Mouse (Mus musculus): ENCODE results near the gene Tnnt3. TPM values are rescaled to one million over a fixed set of nuclear protein-coding genes. Genes with fewer than 3 reads are reported as not detected.

Tnnt3 gene
- total and polyA plus RNA-seq, 3 experiments, result 3.1 to 13.3 (median 4.1) TPM

- H3K4me1 ChIP-seq (ENCODE audit: control insufficient read depth in 1 of 2, insufficient read depth in 2 of 2), result peaks cover 0 to 6% of the 10 kb centered on the region in 2 experiments; a peak in 2 of 4 replicates
- no peaks in the 10 kb centered on the region for H3K9me3 ChIP-seq (replicated peaks; ENCODE audit: low read length)
- H3K4me2 ChIP-seq (ENCODE audit: insufficient read depth, low read depth, poor library complexity, severe bottlenecking), result no peak overlapping the region
- no peak overlapping the region for H3K9ac ChIP-seq (ENCODE audit: insufficient read depth, low read depth)
- no peak overlapping the region for H3K27ac ChIP-seq (ENCODE audit: insufficient read depth, low read depth)
- no peaks in the 10 kb centered on the region for H3K79me2 ChIP-seq (replicated peaks; ENCODE audit: control insufficient read depth, extremely low read depth, insufficient read depth, poor library complexity, severe bottlenecking)
- peaks cover 0 to 22% of the 10 kb centered on the region in 2 experiments for H3K36me3 ChIP-seq (replicated peaks in 1 of 2; ENCODE audit: control insufficient read depth in 1 of 2, insufficient read depth in 1 of 2, low read length in 1 of 2)
- dilution Hi-C loops (cut with MboI; ENCODE audit: extremely low pct_ligation_motif_present, extremely low pct_unique_long_range_greater_than_20kb, low sequenced_read_pairs) (no loop called here), in situ Hi-C loops (cut with MboI; ENCODE audit: low pct_ligation_motif_present, low pct_unique_long_range_greater_than_20kb, low sequenced_read_pairs) (loop anchor here (10.0 kb wide), 1 partner anchor 126 kb away; no protein-coding TSS in a partner anchor)
- H3K4me3 ChIP-seq (replicated peaks in 1 of 3; ENCODE audit: low read depth in 2 of 3, low read length in 2 of 3, poor library complexity in 1 of 3), result no peak overlapping the region
- H3K27me3 ChIP-seq (replicated peaks), result peaks cover 21% of the 10 kb centered on the region
- no peak for TF ChIP-seq JUND (conservative IDR thresholded peaks at IDR 0.05; ENCODE audit: low read depth, low read length)
- TF ChIP-seq MAX (IDR thresholded peaks at IDR 0.05; ENCODE audit: low read length), result no peak
- TF ChIP-seq UBTF (IDR thresholded peaks at IDR 0.05; ENCODE audit: low read depth, low read length), result no peak
- TF ChIP-seq ZC3H11A (IDR thresholded peaks at IDR 0.05; ENCODE audit: low read depth, low read length), result no peak
- TF ChIP-seq MAZ (IDR thresholded peaks at IDR 0.05; ENCODE audit: low read depth, low read length), result no peak
- no peak for TF ChIP-seq CHD1 (IDR thresholded peaks at IDR 0.05; ENCODE audit: low read depth, low read length)
- TF ChIP-seq JUN (IDR thresholded peaks at IDR 0.05; ENCODE audit: insufficient read depth, low read depth, low read length), result no peak
- no peak for TF ChIP-seq ETS1 (conservative IDR thresholded peaks at IDR 0.05; ENCODE audit: low read depth, low read length)
- no peak for TF ChIP-seq TBP (conservative IDR thresholded peaks at IDR 0.05; ENCODE audit: low read depth, low read length)
- no peak for TF ChIP-seq EP300 (IDR thresholded peaks at IDR 0.05; ENCODE audit: low read length)
- no peak for TF ChIP-seq NELFE (IDR thresholded peaks at IDR 0.05; ENCODE audit: low read depth, low read length)
- no peak for TF ChIP-seq ELF1 (IDR thresholded peaks at IDR 0.05; ENCODE audit: low read depth, low read length)
- no peak for TF ChIP-seq NRF1 (IDR thresholded peaks at IDR 0.05; ENCODE audit: low read depth, low read length)
- no peak for DNase-seq (ENCODE audit: extremely low read depth)
Observed at GRCm38 (mm10) chr7:142548706-142549105, 50.1 kb downstream of the Tnnt3 start.

GRCm38 (mm10) chr7:142549941-142550763 is 51.5 kb downstream of the Tnnt3 start:
- Histone ChIP-seq H3K79me2 (replicated peaks; ENCODE audit: control insufficient read depth, extremely low read depth, insufficient read depth, poor library complexity, severe bottlenecking) (no peaks in the 10 kb centered on the region), H3K4me1 (ENCODE audit: control insufficient read depth in 1 of 2, insufficient read depth in 2 of 2) (peaks cover 0 to 6% of the 10 kb centered on the region in 2 experiments; a peak in 2 of 4 replicates), H3K9me3 (replicated peaks; ENCODE audit: low read length) (no peaks in the 10 kb centered on the region), H3K27me3 (replicated peaks) (peaks cover 34% of the 10 kb centered on the region), H3K4me3 (replicated peaks in 1 of 3; ENCODE audit: low read depth in 2 of 3, low read length in 2 of 3, poor library complexity in 1 of 3) (no peak overlapping the region), H3K4me2 (ENCODE audit: insufficient read depth, low read depth, poor library complexity, severe bottlenecking) (no peak overlapping the region), H3K27ac (ENCODE audit: insufficient read depth, low read depth) (no peak overlapping the region), H3K9ac (ENCODE audit: insufficient read depth, low read depth) (no peak overlapping the region), H3K36me3 (replicated peaks in 1 of 2; ENCODE audit: control insufficient read depth in 1 of 2, insufficient read depth in 1 of 2, low read length in 1 of 2) (peaks cover 0 to 13% of the 10 kb centered on the region in 2 experiments)
- TF ChIP-seq MXI1 (IDR thresholded peaks at IDR 0.05; ENCODE audit: low read depth, low read length) (no peak), USF1 (IDR thresholded peaks at IDR 0.05; ENCODE audit: low read depth, low read length) (no peak), RCOR1 (conservative IDR thresholded peaks at IDR 0.05; ENCODE audit: low read depth, low read length) (no peak), CTCF (conservative IDR thresholded peaks at IDR 0.05 in 1 of 2, IDR thresholded peaks at IDR 0.05 in 1 of 2; ENCODE audit: low read depth in 2 of 2, low read length in 2 of 2) (peak in 1 of 2 experiments; percentile 57; a peak in 2 of 4 replicates), ELF1 (IDR thresholded peaks at IDR 0.05; ENCODE audit: low read depth, low read length) (no peak), SMC3 (IDR thresholded peaks at IDR 0.05; ENCODE audit: low read depth, low read length) (peak; percentile 39), RAD21 (IDR thresholded peaks at IDR 0.05; ENCODE audit: low read depth, low read length) (peak; percentile 12)
- dilution Hi-C loops (cut with MboI; ENCODE audit: extremely low pct_ligation_motif_present, extremely low pct_unique_long_range_greater_than_20kb, low sequenced_read_pairs) (no loop called here), in situ Hi-C loops (cut with MboI; ENCODE audit: low pct_ligation_motif_present, low pct_unique_long_range_greater_than_20kb, low sequenced_read_pairs) (loop anchor here (10.0 kb wide), 1 partner anchor 125 kb away; no protein-coding TSS in a partner anchor)
- DNase-seq (ENCODE audit: extremely low read depth), result no peak

Data from CH12.LX (cell line).